Comparison of ENCODE assay signal across 10 mouse cellular contexts in the genomic region with DNA sequence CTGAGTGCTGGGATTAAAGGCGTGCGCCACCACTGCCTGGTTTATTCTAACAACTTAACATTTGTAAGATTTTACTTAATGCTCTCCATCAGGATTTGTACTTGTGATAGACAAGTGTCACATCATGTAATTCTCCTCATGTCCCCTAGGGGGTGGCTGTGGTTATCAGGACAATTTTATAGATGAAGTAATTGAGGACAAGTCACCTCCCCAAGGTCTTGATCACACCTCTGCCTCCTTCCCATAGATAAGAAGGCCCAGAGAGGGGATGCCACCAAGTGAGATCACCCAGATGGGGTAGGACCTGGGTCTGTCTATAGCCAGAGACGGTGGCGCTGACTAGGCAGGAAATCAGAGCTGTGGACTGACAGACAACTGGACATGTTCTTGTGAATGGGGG. TPM values are rescaled to one million over a fixed set of nuclear protein-coding genes. Genes with fewer than 3 reads are reported as not detected.
DNase-seq lines count a peak whose midpoint lies in the region; ATAC-seq and TF ChIP-seq lines count a peak whose summit lies in the region.
"Had no signal": no experiment of that assay in that cellular context is flagged by ENCODE, and none has a peak within 500 bp of the region (broad histone marks: within the 10 kb centered on the region; RNA-seq: fewer than 3 reads in every experiment).

No protein-coding gene starts in this region.

- peak; percentile 12 for DNase-seq in kidney, adult 18-20 months
- no peak for DNase-seq in kidney, adult 11 months
- DNase-seq in B cell, adult 2 months, result peak; percentile 53 to 58
- DNase-seq in G1E (ENCODE audit: low spot score), result no peak
- no peak for DNase-seq in right cerebral cortex, adult 18-20 months
- no peak for DNase-seq in spleen, postnatal 4 days (ENCODE audit: low spot score in 2 of 2)
- DNase-seq in layer of hippocampus, postnatal 10 days (ENCODE audit: low spot score in 2 of 2), result no peak
- DNase-seq: liver, embryonic 13.5 days had no signal

- TF ChIP-seq CTCF in G1E (IDR thresholded peaks at IDR 0.05; ENCODE audit: low read depth, low read length), result peak; percentile 51

- no peaks in the 10 kb centered on the region; the same call in none of the 2 replicates for H3K4me1 ChIP-seq in G1E (ENCODE audit: insufficient read depth, low read depth, low read length)
- H3K4me1 ChIP-seq in kidney, embryonic 16.5 days (ENCODE audit: insufficient read depth, low read length), result peaks cover 12% of the 10 kb centered on the region
- H3K4me1 ChIP-seq: hindbrain, embryonic 15.5 days; liver, embryonic 13.5 days had no signal

- no peaks in the 10 kb centered on the region for H3K36me3 ChIP-seq in G1E (replicated peaks)
- H3K36me3 ChIP-seq in kidney, embryonic 16.5 days (ENCODE audit: insufficient read depth, low read length), result 0 out of 2 replicates have a peak, but pooled peaks cover 13% of the 10 kb centered on the region
- H3K36me3 ChIP-seq: liver, embryonic 13.5 days had no signal

- H3K27ac ChIP-seq in kidney, embryonic 16.5 days (ENCODE audit: low read length), result peak overlapping the region; percentile 69; the same call in 1 of the 2 replicates
- H3K27ac ChIP-seq: hindbrain, embryonic 15.5 days; liver, embryonic 13.5 days had no signal

- WGBS in kidney, embryonic 16.5 days, result 73% methylated on average over 4 of the region's 4 CpGs

- no peak overlapping the region for H3K4me3 ChIP-seq in G1E (ENCODE audit: low read depth, low read length)
- no peak overlapping the region for H3K4me3 ChIP-seq in kidney, embryonic 16.5 days (ENCODE audit: low read length)
- H3K4me3 ChIP-seq: hindbrain, embryonic 15.5 days; liver, embryonic 13.5 days had no signal

- H3K27me3 ChIP-seq in G1E (ENCODE audit: insufficient read depth, low read length), result peaks cover 48% of the 10 kb centered on the region
- H3K27me3 ChIP-seq in kidney, embryonic 16.5 days (ENCODE audit: insufficient read depth, low read length), result no peaks in the 10 kb centered on the region
- H3K27me3 ChIP-seq: hindbrain, embryonic 15.5 days had no signal

- H3K9ac ChIP-seq in kidney, embryonic 16.5 days (replicated peaks; ENCODE audit: low read length), result no peak overlapping the region
- H3K9ac ChIP-seq: hindbrain, embryonic 15.5 days; liver, embryonic 13.5 days had no signal

- ATAC-seq in G1E (ENCODE audit: extremely low read depth, insufficient number of reproducible peaks, low FRiP score, poor library complexity, severe bottlenecking), result no peak
- ATAC-seq in kidney, embryonic 16.5 days (ENCODE audit: low FRiP score, low TSS enrichment), result no peak

- H3K9me3 ChIP-seq in G1E (replicated peaks), result no peaks in the 10 kb centered on the region
- no peaks in the 10 kb centered on the region for H3K9me3 ChIP-seq in kidney, embryonic 16.5 days (ENCODE audit: low read length)
- H3K9me3 ChIP-seq: hindbrain, embryonic 15.5 days; liver, embryonic 13.5 days had no signal

- no peak overlapping the region for H3K4me2 ChIP-seq in kidney, embryonic 16.5 days (replicated peaks; ENCODE audit: low read depth, low read length)
- H3K4me2 ChIP-seq: hindbrain, embryonic 15.5 days; liver, embryonic 13.5 days had no signal

RNA-seq across cellular contexts. Expression of gene Triobp, which starts 8.8 kb away (rescaled TPM):
- 67.0 and 104 TPM in 2 replicates for total RNA-seq in G1E (2014; fragmentation: Nextera tagmentation)
- 23.6 and 24.4 TPM in 2 replicates for total RNA-seq in G1E (2017)
- 42.5 and 45.6 TPM in 2 replicates for polyA plus RNA-seq in G1E (2012)
- 67.3 and 78.4 TPM in 2 replicates for polyA plus RNA-seq in kidney, embryonic 16.5 days (2015; fragmentation: Nextera tagmentation; extraction: Ambion mirVana)
- total RNA-seq in layer of hippocampus, postnatal 10 days (2021), result 10 to 100 TPM; 26.4 to 28.9 TPM

RNA-seq across cellular contexts. Expression of gene Nol12, which starts 21.6 kb away (rescaled TPM):
- total RNA-seq in G1E (2014; fragmentation: Nextera tagmentation), result 13.2 and 25.6 TPM in 2 replicates
- total RNA-seq in G1E (2017), result 20.1 and 24.2 TPM in 2 replicates
- 15.9 and 16.7 TPM in 2 replicates for polyA plus RNA-seq in G1E (2012)
- 55.0 and 59.9 TPM in 2 replicates for polyA plus RNA-seq in kidney, embryonic 16.5 days (2015; fragmentation: Nextera tagmentation; extraction: Ambion mirVana)
- 10 to 100 TPM; 43.0 to 43.2 TPM for total RNA-seq in layer of hippocampus, postnatal 10 days (2021)

RNA-seq across cellular contexts. Expression of gene Lgals1, which starts 29.8 kb away (rescaled TPM):
- total RNA-seq in G1E (2014; fragmentation: Nextera tagmentation), result 558 and 607 TPM in 2 replicates
- 3,673 and 4,536 TPM in 2 replicates for total RNA-seq in G1E (2017)
- 1,469 and 2,086 TPM in 2 replicates for polyA plus RNA-seq in G1E (2012)
- polyA plus RNA-seq in kidney, embryonic 16.5 days (2015; fragmentation: Nextera tagmentation; extraction: Ambion mirVana), result 659 and 673 TPM in 2 replicates
- 10 to 100 TPM; 31.2 to 37.7 TPM for total RNA-seq in layer of hippocampus, postnatal 10 days (2021)

RNA-seq across cellular contexts. Expression of gene Pdxp, which starts 42.6 kb away (rescaled TPM):
- total RNA-seq in G1E (2014; fragmentation: Nextera tagmentation) (26.6 and 31.4 TPM in 2 replicates), G1E (2017) (13.9 and 18.1 TPM in 2 replicates)
- 39.7 and 40.6 TPM in 2 replicates for polyA plus RNA-seq in G1E (2012)
- polyA plus RNA-seq in kidney, embryonic 16.5 days (2015; fragmentation: Nextera tagmentation; extraction: Ambion mirVana), result 11.7 and 12.0 TPM in 2 replicates
- total RNA-seq in layer of hippocampus, postnatal 10 days (2021), result 100 to 1,000 TPM; 135 to 139 TPM

RNA-seq across cellular contexts. Expression of gene Sh3bp1, which starts 56.8 kb away (rescaled TPM):
- total RNA-seq in G1E (2014; fragmentation: Nextera tagmentation) (207 and 231 TPM in 2 replicates), G1E (2017) (32.7 and 34.1 TPM in 2 replicates)
- polyA plus RNA-seq in G1E (2012), result 1,400 and 1,821 TPM in 2 replicates
- 33.1 and 41.0 TPM in 2 replicates for polyA plus RNA-seq in kidney, embryonic 16.5 days (2015; fragmentation: Nextera tagmentation; extraction: Ambion mirVana)
- 10 to 100 TPM in 1 of 2 experiments, 1 to 10 TPM in 1; 8.6 to 12.1 TPM for total RNA-seq in layer of hippocampus, postnatal 10 days (2021)

Comparison
In these comparisons a context has a peak if more than half of its experiments do, and no peak if none do; other contexts are left out.
1. DNase-seq: peak in kidney, adult 18-20 months (single experiment) and B cell, adult 2 months (2 of 2); none in kidney, adult 11 months (single experiment), G1E (single experiment), right cerebral cortex, adult 18-20 months (single experiment), spleen, postnatal 4 days (0 of 2) and layer of hippocampus, postnatal 10 days (0 of 2).
2. RNA of gene Lgals1, which starts 29.8 kb away (total RNA-seq): 558 to 4,536 TPM in G1E; 31.2 to 37.7 TPM in layer of hippocampus, postnatal 10 days; every median in the first group is over 10 times any median in the second.